Mouse (Mus musculus) fat pad, adult 2 months (tissue): Measurements from ENCODE around the gene Gm45521.
"Not testable (repeated sequence)": the region's sequence is repeated elsewhere in the genome, so short reads cannot be mapped to it uniquely, and the experiment has no call there.

Experiments
- DNase-seq: peaks from one replicate; pipeline ENCODE4 v3.0.0-alpha.2; 2011; ENCODE audit warnings: low read depth, low spot score; ENCODE audit errors: extremely low read depth

The Gm45521 gene

GRCm38 (mm10) chr14:7999030-7999429 is 41.9 kb downstream of the Gm45521 start:
- no peak for DNase-seq

DNA sequence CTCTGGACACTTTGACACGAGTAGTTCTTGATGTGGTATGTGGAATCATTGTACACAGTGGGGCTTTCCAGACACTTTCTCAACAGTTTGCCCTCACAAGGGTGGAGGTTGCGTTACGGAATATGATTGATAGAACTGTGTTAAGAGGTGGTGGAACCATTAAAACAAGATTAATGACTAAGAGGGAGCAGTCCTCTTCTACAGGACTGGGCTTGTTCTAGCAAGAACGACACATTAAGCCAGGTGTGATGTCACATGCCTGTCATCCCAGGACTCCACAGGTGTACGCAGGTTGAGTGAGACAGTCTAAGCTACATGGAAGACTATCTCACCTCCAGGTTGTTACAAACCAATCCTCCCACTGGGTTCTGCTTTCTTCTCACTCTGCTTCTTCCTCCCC is 42.3 kb downstream of the Gm45521 start:
- peak; percentile 95 for DNase-seq

- DNase-seq, result no peak
These were observed 43.2 kb downstream of the Gm45521 start for GRCm38 (mm10) chr14:8000247-8000646.

DNA sequence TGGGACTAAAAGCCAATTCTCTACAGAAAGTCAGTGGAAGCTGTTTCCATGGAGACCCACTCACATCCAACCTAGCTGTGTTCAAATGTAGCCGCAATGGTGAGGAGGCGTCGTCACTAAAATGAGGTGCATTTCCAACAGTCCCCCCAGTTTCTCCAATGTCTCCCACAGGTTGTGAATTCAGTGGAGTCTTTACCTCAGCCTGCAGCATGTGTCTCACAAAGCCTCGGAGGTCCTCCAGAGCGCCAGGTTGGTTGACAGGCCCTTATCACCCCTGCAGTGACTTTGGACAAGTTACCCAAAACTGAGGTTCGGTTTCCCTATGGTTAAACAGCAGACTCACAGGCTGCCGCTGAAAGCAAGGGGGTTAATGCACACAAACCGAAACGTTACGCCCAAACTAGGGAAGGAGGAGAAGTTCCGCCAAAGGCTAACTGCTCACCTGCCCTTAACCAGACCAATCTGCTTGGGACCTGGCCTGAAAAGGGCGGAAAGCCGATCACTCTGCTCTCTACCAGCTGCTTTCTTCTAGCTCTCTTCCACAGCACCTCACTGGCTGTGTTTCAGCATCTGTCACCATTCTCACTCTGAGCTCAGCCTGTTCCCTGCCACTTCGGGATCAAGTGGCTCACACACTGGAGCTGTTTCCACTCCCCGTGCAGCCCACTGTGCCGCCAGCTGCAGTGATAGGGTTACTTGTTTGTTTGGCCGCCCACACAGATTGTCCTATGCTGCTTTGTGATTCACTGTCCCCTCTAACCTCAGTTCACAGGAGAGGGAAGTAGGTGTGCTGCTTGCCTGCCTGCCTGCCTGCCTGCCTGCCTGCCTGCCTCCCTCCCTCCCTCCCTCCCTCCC is 44.0 kb downstream of the Gm45521 start:
- no peak for DNase-seq

DNA sequence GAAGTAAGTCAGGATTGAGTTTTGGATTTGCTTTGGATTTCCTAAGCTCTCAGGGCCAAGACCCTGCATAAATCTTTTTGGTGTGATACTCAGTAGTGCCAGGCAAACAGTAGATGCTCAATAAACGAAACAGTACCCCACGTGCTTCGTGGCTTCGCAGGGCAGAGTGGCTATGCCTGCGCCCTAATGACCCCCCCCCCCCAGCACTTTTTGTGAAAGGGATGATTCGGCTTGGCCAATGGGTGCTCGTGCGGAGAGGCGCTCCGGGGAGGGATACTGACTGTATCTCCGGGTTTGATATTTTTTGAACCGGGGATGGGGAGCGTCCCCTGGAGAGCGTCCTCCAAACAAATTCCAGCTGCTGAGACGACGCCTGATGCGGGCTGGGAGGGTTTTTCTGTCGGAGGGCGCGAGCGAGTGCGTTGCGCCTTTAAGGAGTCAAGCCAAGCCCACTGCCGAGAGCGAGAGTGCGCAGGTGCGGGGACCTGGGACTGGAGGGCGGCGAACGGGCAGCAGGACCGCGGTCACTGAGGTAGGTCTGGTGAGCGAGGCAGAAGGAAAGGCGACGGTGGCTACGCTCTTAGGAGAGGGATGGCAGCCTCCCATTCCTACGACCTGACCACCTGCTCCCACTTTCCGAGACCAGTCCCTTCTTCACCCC is 45.5 kb downstream of the Gm45521 start, which contains the start of gene Abhd6:
Gene Abhd6 (plus strand): TSS at position 471 of the 661 bp plus-strand sequence.
- no peak for DNase-seq

GRCm38 (mm10) chr14:8003093-8003670 is 46.1 kb downstream of the Gm45521 start:
- DNase-seq, result no peak

DNA sequence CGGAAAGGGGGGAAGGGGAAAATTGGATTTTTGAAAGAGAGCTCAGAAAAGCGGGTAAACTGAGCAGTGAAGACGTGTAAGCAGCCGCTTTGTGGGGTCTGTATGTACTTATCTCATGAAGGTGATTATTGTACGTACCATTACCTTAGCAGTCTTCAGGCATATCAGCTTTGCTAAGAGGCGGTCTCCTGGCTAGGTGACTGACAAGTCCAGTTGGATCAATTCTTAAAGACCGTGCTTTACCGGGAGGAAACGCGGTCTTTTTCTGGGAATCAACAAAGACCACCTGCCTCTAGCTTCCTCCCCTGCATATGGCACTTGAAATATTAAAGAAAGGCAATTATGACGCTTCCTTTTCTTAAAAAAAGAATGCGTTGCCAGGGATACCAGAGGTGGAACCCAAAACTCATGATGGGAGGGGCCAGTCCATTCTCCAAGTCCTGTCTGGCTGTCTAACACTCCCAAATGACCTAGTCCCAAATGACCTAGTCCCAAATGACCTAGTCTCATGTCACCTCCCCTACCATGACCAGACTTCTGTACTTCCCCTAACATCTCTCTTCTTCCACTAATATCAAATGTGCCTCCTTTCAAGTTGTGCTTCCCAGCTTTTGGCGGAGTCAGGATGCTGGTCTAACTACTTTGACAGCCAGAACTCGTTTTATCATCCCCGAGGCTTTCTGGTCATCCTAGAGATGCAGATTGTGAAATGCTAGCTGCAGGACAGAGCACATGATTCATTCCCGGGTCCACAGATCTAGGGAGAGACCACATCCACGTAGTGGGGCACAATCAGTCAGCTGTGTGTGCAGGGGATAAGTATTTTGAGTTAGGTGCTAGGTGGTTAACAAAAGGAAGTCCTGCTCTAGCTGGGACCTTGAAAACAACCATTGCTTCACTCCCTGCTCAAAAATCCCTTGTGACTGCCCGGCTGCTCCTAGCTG is 46.9 kb downstream of the Gm45521 start:
- DNase-seq, result no peak

- DNase-seq, result not testable (repeated sequence)
These were observed 49.0 kb downstream of the Gm45521 start for GRCm38 (mm10) chr14:8006061-8006460.

- DNase-seq, result no peak
These were observed 50.0 kb downstream of the Gm45521 start for GRCm38 (mm10) chr14:8007084-8007483.

DNA sequence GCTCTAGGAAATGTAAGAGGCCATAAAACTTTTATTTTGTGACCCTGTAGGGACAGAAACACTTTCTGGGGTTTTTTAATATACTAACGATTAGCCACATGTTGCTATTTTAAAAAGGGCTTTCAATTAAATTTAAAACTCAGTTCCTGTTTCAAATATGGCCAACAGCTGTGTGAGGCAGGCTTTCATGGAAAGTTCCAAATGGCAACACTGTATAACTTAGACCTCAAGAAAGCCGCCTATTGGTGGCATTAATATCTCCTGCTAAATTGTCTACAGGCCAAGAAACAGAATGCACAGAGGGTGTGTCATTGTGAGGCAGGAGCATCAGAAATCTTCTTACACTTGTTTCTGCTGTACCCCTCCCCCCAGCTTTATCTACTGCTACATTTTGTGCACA is 50.4 kb downstream of the Gm45521 start:
- DNase-seq, result no peak

GRCm38 (mm10) chr14:8007923-8008322 is 50.8 kb downstream of the Gm45521 start:
- DNase-seq, result no peak
